Mouse (Mus musculus) CD8-positive naive resting alpha-beta T cell, adult 57 days (primary cell): Measurements from ENCODE around the gene Tmem221. TPM values are rescaled to one million over a fixed set of nuclear protein-coding genes. Genes with fewer than 3 reads are reported as not detected.

ENCODE experiments used
- total RNA-seq: library from RNA; stranded (reverse); gene quantifications from one replicate; pipeline ENCODE4 v1.2.4, GENCODE M21; 2023

Gene Tmem221
- 2.2 TPM for total RNA-seq

DNA sequence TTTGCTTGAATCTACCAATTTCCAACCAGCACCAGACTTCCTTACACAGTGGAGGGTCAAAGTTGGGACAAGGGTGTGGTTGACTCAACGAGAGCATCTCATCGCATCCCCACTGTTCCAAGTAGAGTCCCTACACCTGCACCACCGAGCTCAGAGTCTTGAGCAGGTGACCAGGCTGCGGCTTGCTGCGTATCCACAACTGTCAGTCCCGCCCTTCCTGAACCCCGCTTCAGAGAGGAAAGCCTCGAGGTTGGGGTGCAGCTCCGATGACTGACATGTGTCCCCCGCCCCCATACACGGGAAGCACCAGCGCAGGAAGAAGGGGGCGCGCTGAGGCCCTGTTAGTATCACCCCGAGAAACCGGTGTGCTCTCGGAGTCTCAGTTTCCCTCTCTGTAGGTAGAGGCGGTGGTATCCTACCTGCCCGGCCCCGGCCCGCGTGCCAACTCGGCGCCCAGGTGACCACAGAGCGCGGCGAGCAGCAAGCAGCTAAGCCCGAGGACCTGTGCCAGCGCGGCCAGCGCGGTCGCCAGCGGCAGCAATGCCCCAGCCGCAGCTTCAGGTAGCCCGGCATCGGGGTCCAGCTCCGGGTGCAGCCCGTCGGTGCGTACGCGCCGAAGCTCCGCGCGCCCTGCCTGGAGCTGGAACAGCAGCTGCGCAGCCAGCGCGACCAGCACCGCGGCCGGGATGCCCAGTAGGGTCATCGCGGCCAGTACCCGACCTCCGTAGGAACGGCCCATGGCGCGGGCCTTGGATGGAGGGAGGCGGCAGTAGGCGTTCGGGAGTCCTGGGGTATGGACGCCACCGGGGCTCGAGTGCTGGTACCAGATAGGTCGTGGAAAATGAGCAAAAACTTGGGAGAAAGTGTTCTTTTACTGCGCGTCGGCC lies at the start of gene Tmem221:
Tmem221 (minus strand) TSS at position 801 of the 887 bp plus-strand sequence.

DNA sequence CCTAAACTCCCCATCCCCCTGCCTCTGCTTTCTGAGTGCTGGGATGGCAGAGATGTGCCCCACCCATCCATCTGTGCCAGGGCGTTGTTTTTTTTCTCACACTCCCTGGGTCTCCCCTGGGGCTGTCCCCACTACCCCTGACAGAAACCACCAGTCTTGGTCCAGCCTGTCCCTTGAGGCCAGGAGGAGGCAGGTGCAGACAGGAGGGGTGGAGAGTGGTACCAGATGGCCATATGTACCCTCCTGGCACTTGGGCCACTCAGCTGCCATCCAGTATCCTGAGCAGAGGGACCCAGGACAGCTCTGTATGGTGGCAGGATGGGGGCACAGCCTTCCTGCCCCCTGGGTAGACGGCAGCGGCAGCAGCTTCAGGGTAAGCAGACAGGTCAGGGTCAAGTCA lies 38.8 kb upstream of the Tmem221 start, which contains the start of gene Fam129c:
Fam129c (plus strand) TSS at position 198 of the 400 bp plus-strand sequence.

DNA sequence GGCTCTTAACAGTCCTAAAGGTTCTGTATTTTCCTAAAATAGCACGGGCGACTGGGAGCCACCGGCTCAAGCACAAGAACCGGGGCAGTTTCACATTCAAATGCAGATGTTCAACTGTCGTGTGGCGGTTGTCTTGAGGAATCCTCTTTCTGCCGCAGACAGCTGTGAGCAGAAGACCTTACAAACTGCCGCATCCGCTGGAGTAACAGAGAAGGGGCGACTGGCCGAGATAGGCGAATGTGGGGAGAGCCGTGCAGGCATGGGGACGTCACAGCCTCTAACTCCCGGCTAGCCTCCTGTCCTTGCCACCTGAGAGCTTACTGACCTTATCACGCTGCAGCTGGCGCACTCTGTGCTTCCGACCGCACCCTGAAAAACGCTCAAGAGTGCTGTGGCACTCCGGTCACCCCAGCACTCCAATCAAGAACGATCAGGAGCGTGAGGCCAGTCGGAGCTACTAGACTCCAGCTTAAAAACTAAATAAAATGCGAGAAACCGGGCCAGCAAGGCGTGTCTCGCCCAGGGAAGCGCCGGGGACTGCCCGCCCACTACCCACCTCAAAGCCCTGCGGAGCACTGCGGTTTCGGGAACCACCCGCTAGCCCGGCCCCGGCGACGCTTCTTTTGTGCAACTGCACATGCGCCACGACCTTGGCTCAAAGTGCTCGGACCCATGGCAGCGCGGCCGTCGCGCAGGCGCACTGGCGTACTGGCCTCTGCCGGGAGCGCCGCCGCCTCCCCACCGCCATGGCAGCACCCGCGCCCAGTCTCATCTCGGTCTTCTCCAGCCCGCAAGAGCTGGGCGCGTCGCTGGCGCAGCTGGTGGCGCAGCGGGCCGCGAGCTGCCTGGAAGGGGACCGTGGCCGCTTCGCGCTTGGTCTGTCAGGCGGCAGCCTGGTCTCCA lies 33.1 kb upstream of the Tmem221 start, which contains the start of gene Pgls:
Pgls (plus strand) TSS at position 706 of the 903 bp plus-strand sequence.

DNA sequence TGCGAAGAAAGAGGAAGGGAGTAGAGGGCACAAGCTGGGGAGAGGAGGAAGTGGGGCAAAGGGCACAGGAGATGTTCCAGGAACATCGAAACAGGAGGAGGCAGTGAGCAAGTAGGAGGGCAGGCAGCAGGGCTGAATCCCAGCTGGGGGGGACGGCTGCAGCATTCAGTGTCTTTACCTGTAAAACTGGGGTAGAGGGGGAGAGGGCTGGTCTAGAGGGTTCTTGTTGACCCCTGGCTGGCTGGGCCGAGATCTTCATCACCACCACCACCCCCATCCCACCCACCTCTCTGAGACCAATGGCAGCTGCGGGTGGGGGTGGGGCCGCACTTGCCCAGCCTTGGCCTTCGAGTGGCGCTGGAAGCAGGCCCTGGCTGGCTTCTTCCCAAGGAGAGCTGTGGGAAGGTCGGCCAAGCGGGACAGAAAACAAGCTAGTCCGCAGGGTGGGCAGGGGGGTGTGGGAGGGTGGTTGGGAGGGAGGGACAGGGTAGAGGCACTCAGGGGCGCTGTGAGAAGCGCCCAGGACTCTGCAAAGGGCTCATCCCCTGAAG lies 9.8 kb upstream of the Tmem221 start, which contains the start of gene Slc27a1:
Slc27a1 (plus strand) TSS at position 496 of the 551 bp plus-strand sequence.

DNA sequence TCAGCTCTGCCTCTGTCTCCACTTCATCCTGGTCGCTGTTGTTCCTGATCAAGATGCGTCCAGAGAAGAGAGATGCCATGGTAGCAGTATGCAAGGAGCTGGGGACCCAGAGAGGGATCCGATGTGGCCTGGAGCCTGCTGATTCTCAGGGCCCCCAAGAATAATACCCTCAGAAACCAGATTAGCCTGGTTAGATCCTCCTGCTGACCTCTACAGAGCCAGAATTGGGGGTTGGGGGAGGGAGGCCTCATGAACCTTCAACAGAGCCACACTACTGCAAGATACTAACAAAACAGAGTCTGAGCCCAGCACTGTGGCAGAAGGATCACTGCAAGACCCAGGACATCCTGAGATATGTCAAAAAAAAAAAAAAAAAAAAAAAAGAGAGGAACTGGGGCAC lies 7.8 kb upstream of the Tmem221 start, which contains the start of gene Nxnl1:
Nxnl1 (minus strand) TSS at position 101 of the 400 bp plus-strand sequence.

DNA sequence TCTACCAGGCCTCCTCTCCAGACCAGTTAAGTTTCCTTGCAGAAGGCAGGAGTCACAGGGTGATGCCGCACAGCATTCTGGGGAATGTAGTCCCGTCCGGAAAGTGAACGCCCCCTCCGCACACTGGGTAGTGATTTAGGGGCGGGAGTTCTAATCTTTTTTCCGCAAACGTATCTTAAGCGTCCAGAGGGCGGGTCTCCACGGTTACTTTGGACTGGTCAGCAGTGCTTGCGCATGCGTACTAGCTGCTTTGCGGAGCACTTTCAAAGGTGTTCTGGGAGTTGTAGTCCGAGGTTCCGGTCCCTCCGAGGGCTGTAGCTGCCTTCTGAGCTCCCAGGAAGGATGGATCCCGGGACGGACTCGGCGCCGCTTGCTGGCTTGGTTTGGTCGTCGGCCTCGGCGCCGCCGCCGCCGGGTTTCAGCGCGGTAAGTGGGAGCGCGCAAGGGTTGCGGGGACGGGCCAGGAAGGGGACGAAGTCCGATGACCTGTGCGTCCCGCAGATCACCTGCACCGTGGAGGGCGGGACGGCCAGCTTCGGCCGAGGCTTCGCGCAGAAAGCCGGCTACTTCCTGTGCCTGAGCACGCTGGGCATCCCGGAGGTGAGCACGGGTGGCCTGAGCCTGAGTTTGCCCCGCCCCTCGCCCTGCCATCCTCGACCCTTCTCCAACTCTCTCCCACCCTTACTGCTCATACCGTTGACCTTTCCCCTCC lies 15.9 kb downstream of the Tmem221 start, which contains the start of gene Mvb12a:
Mvb12a (plus strand) TSS at position 291 of the 712 bp plus-strand sequence.

DNA sequence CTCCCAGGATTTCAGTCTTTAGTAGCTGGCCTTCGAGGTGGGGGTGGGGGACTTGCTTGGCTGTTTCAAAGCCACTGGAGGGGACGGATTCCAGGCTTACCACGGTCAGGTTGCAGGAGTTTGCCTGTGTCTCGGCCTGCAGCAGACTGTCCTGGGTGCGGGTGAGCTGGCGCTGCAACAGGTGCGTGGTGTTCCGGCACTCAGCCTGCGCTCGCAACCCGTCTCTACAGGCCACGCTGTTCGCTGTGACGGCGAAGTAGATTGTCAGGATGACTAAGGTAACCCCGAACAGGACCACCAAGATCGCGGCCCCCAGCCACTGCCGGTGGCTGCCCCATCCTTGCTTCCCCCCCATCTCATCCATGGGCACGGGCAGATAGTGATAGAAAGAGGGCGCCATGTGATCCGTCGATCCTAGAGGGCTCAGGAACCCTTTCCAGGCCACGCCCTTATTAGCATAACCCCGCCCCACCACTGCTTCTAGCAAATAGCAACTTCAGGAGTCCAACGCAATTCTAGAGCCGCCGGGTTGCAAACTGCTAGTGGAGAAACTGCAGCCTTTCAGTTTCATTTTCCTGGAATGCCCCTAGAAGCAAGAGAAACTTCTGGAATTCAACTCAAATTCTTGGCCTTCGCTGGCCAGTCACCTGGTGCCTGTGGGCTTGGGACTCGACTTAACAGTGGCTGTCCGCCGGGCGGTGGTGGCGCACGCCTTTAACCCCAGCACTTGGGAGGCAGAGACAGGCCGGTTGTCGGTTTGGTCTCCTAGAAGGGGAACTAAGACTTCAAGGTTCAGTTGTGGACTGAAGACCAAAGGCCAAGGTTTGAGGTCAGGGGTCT lies 21.4 kb downstream of the Tmem221 start, which contains the start of gene Bst2:
Bst2 (minus strand) TSS at position 429 of the 840 bp plus-strand sequence.

DNA sequence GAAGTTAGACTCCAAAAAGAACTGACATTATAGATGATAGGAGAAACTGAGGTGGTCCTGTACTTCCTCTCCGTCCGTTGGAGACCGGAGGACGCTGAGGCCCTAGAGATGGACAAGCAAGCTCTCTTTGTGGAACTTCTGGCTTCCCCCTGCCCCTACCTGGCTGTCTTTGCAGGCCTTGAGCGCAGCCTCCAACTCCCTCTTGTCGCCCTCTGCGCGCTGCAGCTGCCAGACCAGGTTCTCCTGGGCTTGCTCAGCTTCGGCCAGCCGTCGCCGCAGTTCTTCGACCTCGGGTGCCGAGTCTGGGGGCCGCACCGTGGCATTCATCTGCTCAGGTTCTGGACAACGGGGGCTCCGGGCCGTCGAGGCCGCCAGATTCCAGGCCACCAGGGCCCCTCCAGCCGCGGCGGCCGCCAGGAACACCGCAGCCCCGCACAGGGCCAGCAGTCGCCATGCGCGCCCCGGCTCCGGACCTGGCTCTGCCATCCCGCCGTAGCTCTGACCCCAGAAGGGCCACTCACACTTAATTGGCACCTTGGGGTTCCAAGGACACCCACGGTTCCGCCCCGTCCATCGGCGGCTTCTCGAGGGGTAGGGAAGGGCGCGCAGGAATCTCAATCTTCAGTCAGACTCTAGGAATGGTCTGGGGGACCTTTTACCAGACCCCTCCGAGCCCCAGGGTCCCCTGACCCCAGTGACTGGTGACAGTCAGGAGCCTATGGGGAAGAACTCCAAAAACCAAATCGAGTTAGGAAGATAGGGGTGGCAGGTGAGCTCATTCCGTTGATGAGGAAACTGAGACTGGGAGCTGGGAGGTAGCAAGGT lies 33.2 kb downstream of the Tmem221 start, which contains the start of gene Ccdc194:
Ccdc194 (minus strand) TSS at position 486 of the 825 bp plus-strand sequence.

DNA sequence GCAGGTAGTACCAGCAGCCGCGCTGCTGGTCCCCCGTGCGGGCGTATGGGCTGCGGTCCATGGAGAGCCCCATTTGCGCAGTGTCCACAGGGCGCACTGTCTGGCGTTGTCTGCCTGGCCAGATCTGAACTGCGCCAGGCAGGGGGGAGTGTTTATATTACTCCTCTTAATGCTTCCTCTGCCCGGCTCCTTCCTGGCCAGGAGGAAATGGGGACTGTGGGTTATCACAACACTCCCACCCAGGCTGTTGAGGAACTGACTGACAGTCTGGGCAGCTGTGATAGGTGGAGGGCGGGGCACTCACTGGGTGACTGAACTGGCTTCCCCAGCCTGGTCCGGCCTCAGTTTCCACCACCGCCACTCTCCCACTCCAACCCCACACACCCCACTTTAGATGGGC lies 47.0 kb downstream of the Tmem221 start, which contains the start of gene Plvap:
Plvap (minus strand) TSS at position 109 of the 400 bp plus-strand sequence.

Other genes starting within 250 kb of the Tmem221 start
- 310 TPM for gene Use1, start 192.0 kb downstream of the Tmem221 start, total RNA-seq
- gene Ocel1, start 187.6 kb downstream of the Tmem221 start, total RNA-seq = 22.3 TPM
- gene Nr2f6, start 176.9 kb downstream of the Tmem221 start, total RNA-seq = 4.0 TPM
- gene Ushbp1, start 163.1 kb downstream of the Tmem221 start, total RNA-seq = 0.28 TPM
- gene Babam1, start 162.0 kb downstream of the Tmem221 start, total RNA-seq = 109 TPM
- 1.8 TPM for gene Ankle1, start 152.9 kb downstream of the Tmem221 start, total RNA-seq
- 76.5 TPM for gene Abhd8, start 95.2 kb downstream of the Tmem221 start, total RNA-seq
- 39.7 TPM for gene Mrpl34, start 93.9 kb downstream of the Tmem221 start, total RNA-seq
- gene Dda1, start 89.7 kb downstream of the Tmem221 start, total RNA-seq = 90.7 TPM
- gene Ano8, start 72.9 kb downstream of the Tmem221 start, total RNA-seq = 24.0 TPM
- 20.5 TPM for gene Gtpbp3, start 70.8 kb downstream of the Tmem221 start, total RNA-seq
- gene Plvap, start 47.1 kb downstream of the Tmem221 start, total RNA-seq = 0.67 TPM
- gene Ccdc194, start 33.2 kb downstream of the Tmem221 start, total RNA-seq = not detected
- gene Bst2, start 21.4 kb downstream of the Tmem221 start, total RNA-seq = 62.4 TPM
- gene Mvb12a, start 15.9 kb downstream of the Tmem221 start, total RNA-seq = 27.2 TPM
- not detected for gene Nxnl1, start 7.7 kb upstream of the Tmem221 start, total RNA-seq
- 6.8 TPM for gene Slc27a1, start 10.0 kb upstream of the Tmem221 start, total RNA-seq
- 52.5 TPM for gene Pgls, start 33.3 kb upstream of the Tmem221 start, total RNA-seq
- 11.5 TPM for gene Fam129c, start 38.8 kb upstream of the Tmem221 start, total RNA-seq
- gene Colgalt1, start 52.1 kb upstream of the Tmem221 start, total RNA-seq = 50.7 TPM
- 0.77 TPM for gene Unc13a, start 112.9 kb upstream of the Tmem221 start, total RNA-seq
- gene Jak3, start 117.4 kb upstream of the Tmem221 start, total RNA-seq = 89.5 TPM
- gene Insl3, start 130.3 kb upstream of the Tmem221 start, total RNA-seq = 50.5 TPM
- gene B3gnt3, start 142.9 kb upstream of the Tmem221 start, total RNA-seq = 0.98 TPM
- gene Fcho1, start 166.8 kb upstream of the Tmem221 start, total RNA-seq = 133 TPM